Mouse (Mus musculus) limb, embryonic 12.5 days (tissue): ENCODE data around the gene Gmds. TPM values are rescaled to one million over a fixed set of nuclear protein-coding genes. Genes with fewer than 3 reads are reported as not detected.

ENCODE experiments used
- ATAC-seq: fragments of 200-750 bp; cut with Nextera tagmentation; 2 replicates; pipeline ENCODE4 v1.8.0; 2017; ENCODE audit warnings: low read depth, moderate TSS enrichment; ENCODE audit not compliant: insufficient number of reproducible peaks, insufficient read depth, low FRiP score, low TSS enrichment
- H3K27ac ChIP-seq: fragments of 300-500 bp; sonication (generic); 2 replicates; pipeline ENCODE4 v1.5.1; 2016; ENCODE audit warnings: mild to moderate bottlenecking, moderate library complexity
- H3K27me3 ChIP-seq: fragments of 300-500 bp; sonication (generic); 2 replicates; pipeline ENCODE4 v1.6.1; 2016; ENCODE audit warnings: mild to moderate bottlenecking, moderate library complexity
- H3K36me3 ChIP-seq: fragments of 300-500 bp; sonication (generic); 2 replicates; pipeline ENCODE4 v1.6.1; 2016; ENCODE audit warnings: mild to moderate bottlenecking, moderate library complexity
- H3K4me1 ChIP-seq: fragments of 300-500 bp; sonication (generic); replicated peaks from 2 replicates; pipeline ENCODE4 v1.6.1; 2016
- H3K4me2 ChIP-seq: fragments of 300-500 bp; sonication (generic); 2 replicates; pipeline ENCODE4 v1.6.1; 2016; ENCODE audit warnings: mild to moderate bottlenecking, moderate library complexity
- H3K4me3 ChIP-seq: fragments of 300-500 bp; sonication (generic); replicated peaks from 2 replicates; pipeline ENCODE4 v1.5.1; 2016; ENCODE audit warnings: mild to moderate bottlenecking
- H3K9ac ChIP-seq: fragments of 300-500 bp; sonication (generic); replicated peaks from 2 replicates; pipeline ENCODE4 v1.6.1; 2016; ENCODE audit warnings: mild to moderate bottlenecking, moderate library complexity
- H3K9me3 ChIP-seq: fragments of 300-500 bp; sonication (generic); 2 replicates; pipeline ENCODE4 v1.6.1; 2016; ENCODE audit warnings: mild to moderate bottlenecking, moderate library complexity
- WGBS: fragments of 180-500 bp; shearing (Covaris S2); methylation state at CpG from one replicate; pipeline ENCODE4 v1.1.7; 2016; 5-methylcytosine and 5-hydroxymethylcytosine counted together
- polyA plus RNA-seq: library from polyadenylated mRNA; unstranded; fragments of >200 nt; fragmentation: Nextera tagmentation; extraction: Ambion mirVana; gene quantifications from 2 replicates; pipeline ENCODE4 v1.2.1, GENCODE M21; 2016

Gmds gene
- polyA plus RNA-seq, 1 experiment from 2014 or later: 37.3 TPM

- peak overlapping the region; percentile 80 for H3K27ac ChIP-seq
- H3K4me1 ChIP-seq: peaks cover 38% of the 10 kb centered on the region
- no peak; the same call in 1 of the 2 replicates for ATAC-seq
These were observed 313.7 kb downstream of the Gmds start for GRCm38 (mm10) chr13:32024822-32025221.

GRCm38 (mm10) chr13:32020455-32021249, 317.9 kb downstream of the Gmds start:
- no peaks in the 10 kb centered on the region for H3K9me3 ChIP-seq
- no peak overlapping the region for H3K4me2 ChIP-seq
- no peaks in the 10 kb centered on the region for H3K36me3 ChIP-seq
- H3K4me1 ChIP-seq: peaks cover 25% of the 10 kb centered on the region
- no peak overlapping the region for H3K9ac ChIP-seq
- H3K27ac ChIP-seq: no peak overlapping the region
- no peak overlapping the region for H3K4me3 ChIP-seq
- ATAC-seq: no peak
- 28% methylated on average over 6 of the region's 6 CpGs for WGBS
- peaks cover 12% of the 10 kb centered on the region for H3K27me3 ChIP-seq

More at GRCm38 (mm10) chr13:32024822-32025221, 313.7 kb downstream of the Gmds start:
- no peak overlapping the region for H3K4me3 ChIP-seq
- no peaks in the 10 kb centered on the region for H3K9me3 ChIP-seq
- H3K27me3 ChIP-seq: peaks cover 23% of the 10 kb centered on the region
- no peak overlapping the region for H3K9ac ChIP-seq
- H3K36me3 ChIP-seq: no peaks in the 10 kb centered on the region
- H3K4me2 ChIP-seq: no peak overlapping the region

- Histone ChIP-seq H3K36me3 (no peaks in the 10 kb centered on the region), H3K4me3 (no peak overlapping the region), H3K4me2 (no peak overlapping the region), H3K27me3 (peaks cover 12% of the 10 kb centered on the region), H3K9ac (no peak overlapping the region), H3K9me3 (no peaks in the 10 kb centered on the region), H3K27ac (no peak overlapping the region), H3K4me1 (peaks cover 13% of the 10 kb centered on the region)
- no peak for ATAC-seq
These were observed 319.3 kb downstream of the Gmds start for GRCm38 (mm10) chr13:32019256-32019620.

GRCm38 (mm10) chr13:32018518-32019255, 319.9 kb downstream of the Gmds start:
- H3K27me3 ChIP-seq: peaks cover 11% of the 10 kb centered on the region
- H3K4me2 ChIP-seq: no peak overlapping the region
- ATAC-seq: no peak
- 71% methylated on average over 4 of the region's 4 CpGs for WGBS
- H3K9ac ChIP-seq: no peak overlapping the region
- no peak overlapping the region for H3K4me3 ChIP-seq
- H3K27ac ChIP-seq: no peak overlapping the region; the same call in 1 of the 2 replicates
- H3K9me3 ChIP-seq: no peaks in the 10 kb centered on the region
- H3K36me3 ChIP-seq: no peaks in the 10 kb centered on the region
- peaks cover 12% of the 10 kb centered on the region for H3K4me1 ChIP-seq

- Histone ChIP-seq H3K4me2 (peak overlapping the region; percentile 21), H3K9ac (no peak overlapping the region), H3K27ac (peak overlapping the region; percentile 79), H3K27me3 (0 out of 2 replicates have a peak, but pooled peaks cover 3% of the 10 kb centered on the region), H3K9me3 (no peaks in the 10 kb centered on the region), H3K36me3 (no peaks in the 10 kb centered on the region), H3K4me1 (peaks cover 12% of the 10 kb centered on the region; the same call in 1 of the 2 replicates), H3K4me3 (no peak overlapping the region)
- 3% methylated on average over 4 of the region's 4 CpGs for WGBS
- no peak for ATAC-seq
These were observed 329.7 kb downstream of the Gmds start for GRCm38 (mm10) chr13:32008802-32009201.

GRCm38 (mm10) chr13:32008116-32008641, 330.4 kb downstream of the Gmds start:
- Histone ChIP-seq H3K4me3 (no peak overlapping the region), H3K4me2 (peak overlapping the region; percentile 22), H3K4me1 (peaks cover 12% of the 10 kb centered on the region; the same call in 1 of the 2 replicates), H3K36me3 (no peaks in the 10 kb centered on the region), H3K9ac (peak overlapping the region; percentile 23; the same call in 1 of the 2 replicates), H3K9me3 (no peaks in the 10 kb centered on the region), H3K27ac (peak overlapping the region; percentile 79), H3K27me3 (0 out of 2 replicates have a peak, but pooled peaks cover 3% of the 10 kb centered on the region)
- ATAC-seq: no peak
- WGBS: 50% methylated on average over 7 of the region's 7 CpGs

GRCm38 (mm10) chr13:31993391-31993790, 345.1 kb downstream of the Gmds start:
- Histone ChIP-seq H3K9me3 (peaks cover 10% of the 10 kb centered on the region), H3K4me1 (peaks cover 27% of the 10 kb centered on the region), H3K4me3 (no peak overlapping the region), H3K9ac (no peak overlapping the region), H3K36me3 (peaks cover 5% of the 10 kb centered on the region; the same call in 1 of the 2 replicates), H3K4me2 (peak overlapping the region; percentile 37), H3K27me3 (peaks cover 12% of the 10 kb centered on the region), H3K27ac (peak overlapping the region; percentile 85)
- peak; percentile 75; the same call in 1 of the 2 replicates for ATAC-seq
- 25% methylated on average over 4 of the region's 4 CpGs for WGBS

- Histone ChIP-seq H3K4me1 (peaks cover 27% of the 10 kb centered on the region), H3K27ac (peak overlapping the region; percentile 85), H3K36me3 (peaks cover 5% of the 10 kb centered on the region; the same call in 1 of the 2 replicates), H3K4me3 (no peak overlapping the region), H3K9me3 (peaks cover 10% of the 10 kb centered on the region), H3K9ac (no peak overlapping the region), H3K4me2 (peak overlapping the region; percentile 37), H3K27me3 (peaks cover 13% of the 10 kb centered on the region)
- 19% methylated on average over 12 of the region's 12 CpGs for WGBS
- ATAC-seq: peak; percentile 81
These were observed 345.9 kb downstream of the Gmds start for GRCm38 (mm10) chr13:31992409-31993201.

GRCm38 (mm10) chr13:31981198-31981597, 357.3 kb downstream of the Gmds start:
- Histone ChIP-seq H3K4me1 (0 out of 2 replicates have a peak, but pooled peaks cover 6% of the 10 kb centered on the region), H3K36me3 (no peaks in the 10 kb centered on the region), H3K4me2 (no peak overlapping the region), H3K4me3 (no peak overlapping the region), H3K9me3 (no peaks in the 10 kb centered on the region), H3K27me3 (peaks cover 32% of the 10 kb centered on the region), H3K9ac (no peak overlapping the region), H3K27ac (no peak overlapping the region)
- 39% methylated on average over 1 of the region's 1 CpGs for WGBS
- ATAC-seq: peak; percentile 71; the same call in 1 of the 2 replicates

- Histone ChIP-seq H3K4me2 (no peak overlapping the region), H3K9ac (no peak overlapping the region), H3K4me1 (peaks cover 12% of the 10 kb centered on the region; the same call in 1 of the 2 replicates), H3K36me3 (no peaks in the 10 kb centered on the region), H3K4me3 (no peak overlapping the region), H3K27me3 (peaks cover 40% of the 10 kb centered on the region), H3K9me3 (no peaks in the 10 kb centered on the region), H3K27ac (no peak overlapping the region)
- no peak for ATAC-seq
- WGBS: 92% methylated on average over 7 of the region's 7 CpGs
These were observed 360.4 kb downstream of the Gmds start for GRCm38 (mm10) chr13:31978126-31978525.
